Mouse (Mus musculus): ENCODE measurements around the gene Fam222a.

DNA sequence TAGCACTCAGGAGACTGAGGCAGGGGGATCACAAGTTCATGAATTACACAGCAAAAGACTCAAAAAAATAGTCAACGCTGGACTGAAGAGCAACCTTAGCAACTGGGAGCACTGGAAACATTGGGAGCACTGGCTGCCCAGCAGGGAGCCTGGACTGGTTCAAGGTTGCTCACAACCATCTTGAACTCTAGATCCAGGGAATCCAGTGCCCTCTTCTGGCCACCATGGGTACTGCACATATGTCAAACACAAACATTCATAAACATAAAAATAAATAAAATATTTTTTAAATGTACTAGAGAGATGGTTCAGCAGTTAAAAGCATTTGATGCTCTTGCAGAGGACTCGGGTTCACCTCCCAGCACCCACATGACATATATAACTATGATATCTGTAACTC is 63.5 kb downstream of the Fam222a start:
- TF ChIP-seq EP300 (IDR thresholded peaks at IDR 0.05; ENCODE audit: low read depth) (no peak), CTCF (IDR thresholded peaks at IDR 0.05; ENCODE audit: low read depth) (peak; percentile 76)
